Mouse (Mus musculus): ENCODE measurements around the gene Mark3. TPM values are rescaled to one million over a fixed set of nuclear protein-coding genes. Genes with fewer than 3 reads are reported as not detected.

Mark3 gene
- total and polyA plus RNA-seq, 3 experiments: 43.9 to 71.6 TPM; not detected in 1

- Histone ChIP-seq H3K36me3 (ENCODE audit: control insufficient read depth in 1 of 2, insufficient read depth in 2 of 2, low read length in 2 of 2) (peaks cover 0 to 8% of the 10 kb centered on the region in 2 experiments; a peak in 2 of 4 replicates), H3K79me2 (ENCODE audit: control insufficient read depth, insufficient read depth, low read length, poor library complexity) (no peaks in the 10 kb centered on the region), H3K9me3 (replicated peaks; ENCODE audit: insufficient read depth, low read length) (no peaks in the 10 kb centered on the region), H3K4me1 (ENCODE audit: control insufficient read depth in 1 of 2, insufficient read depth in 2 of 2, low read length in 2 of 2) (peaks cover 11 to 23% of the 10 kb centered on the region in 2 experiments), H3K9ac (ENCODE audit: control insufficient read depth, low read depth, low read length, poor library complexity, severe bottlenecking) (peak overlapping the region; percentile 63), H3K27me3 (ENCODE audit: control insufficient read depth in 1 of 2, insufficient read depth in 2 of 2, low read length in 2 of 2) (no peaks in the 10 kb centered on the region), H3K27ac (ENCODE audit: control insufficient read depth, low read depth, low read length) (peak overlapping the region; percentile 54), H3K4me3 (ENCODE audit: control insufficient read depth in 1 of 2, insufficient read depth in 1 of 2, low read depth in 2 of 2, low read length in 2 of 2) (peak overlapping the region; percentile 39 to 54)
- TF ChIP-seq MAZ (IDR thresholded peaks at IDR 0.05; ENCODE audit: low read depth, low read length) (no peak), ZMIZ1 (IDR thresholded peaks at IDR 0.05; ENCODE audit: low read depth, low read length) (no peak), SIN3A (IDR thresholded peaks at IDR 0.05; ENCODE audit: low read length) (no peak), MXI1 (IDR thresholded peaks at IDR 0.05; ENCODE audit: low read depth, low read length) (no peak; the same call in 1 of the 2 replicates), HCFC1 (IDR thresholded peaks at IDR 0.05; ENCODE audit: low read depth, low read length) (no peak), MAFK (IDR thresholded peaks at IDR 0.05; ENCODE audit: borderline replicate concordance, low read depth, low read length) (0 out of 2 replicates have a peak, but pooled peaks have one; percentile 47), POLR2A (IDR thresholded peaks at IDR 0.05; ENCODE audit: control insufficient read depth in 1 of 2, insufficient read depth in 1 of 2, low read depth in 1 of 2, low read length in 2 of 2, poor library complexity in 1 of 2) (peak in 1 of 2 experiments; percentile 46; a peak in 2 of 4 replicates), CHD2 (IDR thresholded peaks at IDR 0.05; ENCODE audit: low read length) (no peak), CTCF (IDR thresholded peaks at IDR 0.05 in 2 of 3, conservative IDR thresholded peaks at IDR 0.05 in 1 of 3; ENCODE audit: control insufficient read depth in 1 of 3, insufficient read depth in 1 of 3, low read depth in 2 of 3, low read length in 3 of 3, poor library complexity in 1 of 3, severe bottlenecking in 1 of 3) (peak in 2 of 3 experiments; percentile 35 to 44; a peak in 4 of 6 replicates), KAT2A (conservative IDR thresholded peaks at IDR 0.05; ENCODE audit: low read depth, low read length) (no peak), TBP (IDR thresholded peaks at IDR 0.05; ENCODE audit: low read depth, low read length) (peak; percentile 98), MYB (IDR thresholded peaks at IDR 0.05; ENCODE audit: low read depth, low read length) (no peak), UBTF (IDR thresholded peaks at IDR 0.05; ENCODE audit: borderline replicate concordance, insufficient read depth, low read depth, low read length) (no peak), SMC3 (IDR thresholded peaks at IDR 0.05; ENCODE audit: low read depth, low read length) (peak; percentile 13; the same call in 1 of the 2 replicates), RAD21 (IDR thresholded peaks at IDR 0.05; ENCODE audit: low read depth, low read length) (no peak), TAL1 (IDR thresholded peaks at IDR 0.05; ENCODE audit: low read length) (no peak), EP300 (IDR thresholded peaks at IDR 0.05; ENCODE audit: low read depth in 1 of 2, low read length in 2 of 2) (no peak), NELFE (IDR thresholded peaks at IDR 0.05; ENCODE audit: low read depth, low read length) (no peak), USF2 (IDR thresholded peaks at IDR 0.05; ENCODE audit: borderline replicate concordance in 1 of 2, insufficient read depth in 1 of 2, low read depth in 1 of 2, low read length in 2 of 2) (no peak), MAX (IDR thresholded peaks at IDR 0.05; ENCODE audit: low read length) (no peak), GABPA (IDR thresholded peaks at IDR 0.05; ENCODE audit: low read depth, low read length) (no peak)
- peak; percentile 90 for DNase-seq (ENCODE audit: low read depth, low spot score)
Measured at GRCm38 (mm10) chr12:111563076-111563629, 11.2 kb upstream of the Mark3 start.
